Mouse (Mus musculus) MN1 (cell line): ENCODE measurements around the gene Ercc6l.
"Not testable (repeated sequence)": the region's sequence is repeated elsewhere in the genome, so short reads cannot be mapped to it uniquely, and the experiment has no call there.

Source experiments
- DNase-seq: peaks from one replicate; pipeline ENCODE4 v3.0.0-alpha.2; 2016; ENCODE audit warnings: low spot score

Gene Ercc6l

GRCm38 (mm10) chrX:102109349-102109748, 47.5 kb downstream of the Ercc6l start:
- DNase-seq, result not testable (repeated sequence)

GRCm38 (mm10) chrX:102103830-102104229, 53.1 kb downstream of the Ercc6l start:
- DNase-seq, result not testable (repeated sequence)

- no peak for DNase-seq
These were observed 55.0 kb downstream of the Ercc6l start for GRCm38 (mm10) chrX:102101886-102102285.

- no peak for DNase-seq
These were observed 62.4 kb downstream of the Ercc6l start for GRCm38 (mm10) chrX:102094381-102094904.
